Mouse (Mus musculus) gastrocnemius, postnatal 36 days (tissue): ENCODE measurements around the gene Mpi. TPM values are rescaled to one million over a fixed set of nuclear protein-coding genes. Genes with fewer than 3 reads are reported as not detected.

ENCODE experiments used
- DNase-seq, 2 experiments: peaks; one replicate each; pipeline ENCODE4 v3.0.0; 2022
- intact Hi-C: fragments of 180-260 bp; cut with DNase I; formaldehyde crosslinking; loops from one replicate; pipeline ENCODE4 v1.15.1; 2025
- total RNA-seq, 2 experiments: library from RNA; stranded (reverse); gene quantifications; 2 replicates each; pipeline ENCODE4 v1.2.3; 2021

Mpi gene
- total RNA-seq, 2 experiments from 2014 or later: 80.9 to 83.7 TPM

DNA sequence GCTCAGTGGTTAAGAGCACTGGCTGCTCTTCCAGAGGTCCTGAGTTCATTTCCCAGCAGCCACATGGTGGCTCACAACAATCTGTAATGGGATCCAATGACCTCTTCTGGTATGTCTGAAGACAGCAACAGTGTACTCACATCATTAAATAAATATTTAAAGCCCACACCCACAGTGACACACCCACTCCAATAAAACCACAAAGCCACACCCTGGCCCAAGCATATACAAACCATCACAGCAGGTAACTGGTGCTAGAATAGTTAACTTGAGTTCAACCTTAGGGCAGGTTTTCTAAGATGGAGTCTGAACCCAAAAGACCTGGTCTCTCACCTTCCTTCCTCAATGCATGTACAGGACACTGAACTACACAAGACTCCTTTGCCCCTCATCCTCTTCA lies 57.6 kb downstream of the Mpi start:
- DNase-seq: no peak
- intact Hi-C loops: no loop called here

Other genes with a start within 250 kb of the Mpi start
- 1 to 10 TPM; 7.1 to 7.7 TPM for gene Ppcdc, start 112.6 kb downstream of the Mpi start, total RNA-seq
- gene Scamp5, start 84.7 kb downstream of the Mpi start, total RNA-seq: under 1 TPM; 0.66 to 0.74 TPM
- gene Rpp25, start 48.7 kb downstream of the Mpi start, total RNA-seq: not detected
- 1,000 to 10,000 TPM; 1,357 to 1,404 TPM for gene Cox5a, start 31.5 kb downstream of the Mpi start, total RNA-seq
- gene Fam219b, start 15.2 kb downstream of the Mpi start, total RNA-seq: 1 to 10 TPM; 4.0 to 5.5 TPM
- gene Scamp2, start 8.2 kb upstream of the Mpi start, total RNA-seq: 10 to 100 TPM; 33.8 to 37.3 TPM
- 1 to 10 TPM; 4.3 to 6.0 TPM for gene Ulk3, start 36.7 kb upstream of the Mpi start, total RNA-seq
- gene Cplx3, start 53.5 kb upstream of the Mpi start, total RNA-seq: not detected
- not detected for gene Lman1l, start 68.0 kb upstream of the Mpi start, total RNA-seq
- 1 to 10 TPM; 8.5 to 9.5 TPM for gene Csk, start 100.9 kb upstream of the Mpi start, total RNA-seq
- not detected for gene Cyp1a2, start 130.9 kb upstream of the Mpi start, total RNA-seq
- gene Cyp1a1, start 135.2 kb upstream of the Mpi start, total RNA-seq: under 1 TPM; 0.26 to 0.57 TPM
- gene Edc3, start 155.8 kb upstream of the Mpi start, total RNA-seq: 1 to 10 TPM; 4.8 to 6.3 TPM
- gene Clk3, start 213.1 kb upstream of the Mpi start, total RNA-seq: 10 to 100 TPM; 35.9 to 37.7 TPM